Mouse (Mus musculus) lung, embryonic 14.5 days (tissue): Measurements from ENCODE around the gene Kcnk1. TPM values are rescaled to one million over a fixed set of nuclear protein-coding genes. Genes with fewer than 3 reads are reported as not detected.

Experiments used
- ATAC-seq: fragments of 200-750 bp; cut with Nextera tagmentation; 2 replicates; pipeline ENCODE4 v1.8.0; 2017; ENCODE audit warnings: mild to moderate bottlenecking, moderate TSS enrichment, moderate library complexity; ENCODE audit not compliant: insufficient read depth
- DNase-seq: peaks from one replicate; pipeline ENCODE4 v3.0.0-alpha.2; 2015
- H3K27ac ChIP-seq: fragments of 300-500 bp; sonication (generic); 2 replicates; pipeline ENCODE4 v1.5.1; 2014; ENCODE audit warnings: low read depth, mild to moderate bottlenecking, moderate library complexity
- H3K27me3 ChIP-seq: fragments of 300-500 bp; sonication (generic); 2 replicates; pipeline ENCODE4 v1.6.1; 2014; ENCODE audit warnings: low read length, control low read depth; ENCODE audit not compliant: insufficient read depth
- H3K36me3 ChIP-seq: fragments of 300-500 bp; sonication (generic); 2 replicates; pipeline ENCODE4 v1.6.1; 2014; ENCODE audit warnings: control low read depth; ENCODE audit not compliant: insufficient read depth
- H3K4me1 ChIP-seq: fragments of 300-500 bp; sonication (generic); 2 replicates; pipeline ENCODE4 v1.6.1; 2014; ENCODE audit warnings: antibody characterized with exemption, control low read depth; ENCODE audit not compliant: insufficient read depth
- H3K4me2 ChIP-seq: fragments of 300-500 bp; sonication (generic); 2 replicates; pipeline ENCODE4 v1.6.1; 2014; ENCODE audit warnings: mild to moderate bottlenecking
- H3K4me3 ChIP-seq: fragments of 300-500 bp; sonication (generic); 2 replicates; pipeline ENCODE4 v1.5.1; 2014; ENCODE audit warnings: low read depth, low read length
- H3K9ac ChIP-seq: fragments of 300-500 bp; sonication (generic); 2 replicates; pipeline ENCODE4 v1.6.1; 2014
- H3K9me3 ChIP-seq: fragments of 300-500 bp; sonication (generic); 2 replicates; pipeline ENCODE4 v1.6.1; 2016; ENCODE audit warnings: low read depth, low read length, control low read depth
- CTCF ChIP-seq: IDR thresholded peaks from 2 replicates; pipeline ENCODE4 v1.5.1; 2016; ENCODE audit warnings: antibody characterized with exemption, low read depth
- WGBS: fragments of 180-500 bp; shearing (Covaris S2); extraction: QIAGEN DNeasy Blood & Tissue Kit; methylation state at CpG from one replicate; pipeline ENCODE4 v1.1.7; 2014; 5-methylcytosine and 5-hydroxymethylcytosine counted together
- polyA plus RNA-seq: library from polyadenylated mRNA; unstranded; fragments of >200 nt; fragmentation: Nextera tagmentation; extraction: Ambion mirVana; gene quantifications from 2 replicates; pipeline ENCODE4 v1.2.1, GENCODE M21; 2014

Kcnk1 gene
- polyA plus RNA-seq, 1 experiment from 2014 or later: 49.0 TPM

- H3K9me3 ChIP-seq: no peaks in the 10 kb centered on the region
- no peak for TF ChIP-seq CTCF
- H3K4me2 ChIP-seq: no peak overlapping the region
- no peak for ATAC-seq
- no peaks in the 10 kb centered on the region for H3K4me1 ChIP-seq
- H3K27me3 ChIP-seq: no peaks in the 10 kb centered on the region
- no peaks in the 10 kb centered on the region for H3K36me3 ChIP-seq
- DNase-seq: no peak
- 22% methylated on average over 6 of the region's 6 CpGs for WGBS
- H3K9ac ChIP-seq: no peak overlapping the region
- H3K27ac ChIP-seq: no peak overlapping the region
- no peak overlapping the region for H3K4me3 ChIP-seq
These were observed 14.1 kb upstream of the Kcnk1 start for GRCm38 (mm10) chr8:125980826-125981225.

DNA sequence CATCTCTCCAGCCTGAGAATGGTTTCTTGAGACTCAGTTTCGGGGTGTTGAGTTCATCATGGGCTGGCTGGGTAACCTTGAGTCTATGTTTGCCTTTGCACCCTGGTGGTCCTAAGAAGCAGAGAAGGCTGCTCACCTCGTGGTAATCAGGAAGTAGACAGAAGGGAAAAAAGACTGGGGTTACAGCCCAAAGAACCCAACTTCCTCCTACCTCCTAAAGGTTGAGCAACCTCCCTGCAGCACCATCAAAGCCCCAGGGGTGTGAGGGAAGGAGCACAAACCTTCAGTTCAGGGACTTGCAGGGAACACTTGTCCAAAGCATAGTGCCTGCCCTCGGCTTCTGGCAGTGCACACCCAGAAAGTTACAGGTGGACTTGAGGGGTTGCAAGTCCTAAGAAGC, 11.5 kb upstream of the Kcnk1 start:
- ATAC-seq: no peak
- DNase-seq: no peak
- WGBS: 60% methylated on average over 3 of the region's 3 CpGs
- Histone ChIP-seq H3K4me1 (no peaks in the 10 kb centered on the region), H3K9me3 (no peaks in the 10 kb centered on the region), H3K27me3 (no peaks in the 10 kb centered on the region), H3K4me2 (no peak overlapping the region), H3K27ac (no peak overlapping the region), H3K36me3 (no peaks in the 10 kb centered on the region), H3K4me3 (no peak overlapping the region), H3K9ac (no peak overlapping the region)
- TF ChIP-seq CTCF: no peak

DNA sequence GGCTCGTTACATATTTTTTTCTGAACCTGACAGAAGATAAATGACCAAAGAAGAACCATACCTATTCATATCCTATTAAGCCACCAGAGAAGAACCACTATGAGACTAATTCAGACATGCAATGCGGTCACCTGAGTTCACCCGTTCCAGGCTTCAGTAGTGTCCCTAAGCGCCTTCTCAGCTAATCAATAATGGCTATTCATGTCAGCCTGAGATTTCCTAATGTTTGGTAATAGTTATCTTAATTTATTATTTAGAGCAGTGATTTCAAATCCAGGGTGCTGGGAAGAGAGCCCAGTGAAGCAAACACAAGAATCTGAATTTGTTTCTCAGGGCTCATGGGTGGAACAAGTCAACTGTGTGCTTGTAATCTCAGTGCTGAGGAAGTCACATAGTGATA, 10.8 kb upstream of the Kcnk1 start:
- no peak for TF ChIP-seq CTCF
- Histone ChIP-seq H3K27ac (no peak overlapping the region), H3K9ac (no peak overlapping the region), H3K9me3 (no peaks in the 10 kb centered on the region), H3K4me3 (no peak overlapping the region), H3K4me2 (no peak overlapping the region), H3K4me1 (no peaks in the 10 kb centered on the region), H3K27me3 (no peaks in the 10 kb centered on the region), H3K36me3 (no peaks in the 10 kb centered on the region)
- DNase-seq: no peak
- no peak for ATAC-seq
- 83% methylated on average over 4 of the region's 4 CpGs for WGBS

GRCm38 (mm10) chr8:125985364-125985763, 9.6 kb upstream of the Kcnk1 start:
- Histone ChIP-seq H3K4me3 (no peak overlapping the region), H3K27me3 (no peaks in the 10 kb centered on the region), H3K27ac (no peak overlapping the region), H3K4me1 (no peaks in the 10 kb centered on the region), H3K9me3 (no peaks in the 10 kb centered on the region), H3K36me3 (no peaks in the 10 kb centered on the region), H3K4me2 (no peak overlapping the region), H3K9ac (no peak overlapping the region)
- no peak for TF ChIP-seq CTCF
- WGBS: 88% methylated on average over 2 of the region's 2 CpGs
- ATAC-seq: no peak
- no peak for DNase-seq

GRCm38 (mm10) chr8:125986999-125987589, 7.9 kb upstream of the Kcnk1 start:
- Histone ChIP-seq H3K4me3 (no peak overlapping the region), H3K9ac (no peak overlapping the region), H3K4me2 (no peak overlapping the region), H3K9me3 (no peaks in the 10 kb centered on the region), H3K27me3 (no peaks in the 10 kb centered on the region), H3K4me1 (no peaks in the 10 kb centered on the region), H3K36me3 (no peaks in the 10 kb centered on the region), H3K27ac (no peak overlapping the region)
- 52% methylated on average over 6 of the region's 6 CpGs for WGBS
- DNase-seq: no peak
- no peak for ATAC-seq
- no peak for TF ChIP-seq CTCF

- no peak overlapping the region for H3K27ac ChIP-seq
- H3K27me3 ChIP-seq: peaks cover 2% of the 10 kb centered on the region; the same call in 1 of the 2 replicates
- 55% methylated on average over 2 of the region's 2 CpGs for WGBS
- no peak for ATAC-seq
- no peak for DNase-seq
- no peak overlapping the region for H3K9ac ChIP-seq
- no peaks in the 10 kb centered on the region for H3K4me1 ChIP-seq
- no peak for TF ChIP-seq CTCF
- no peaks in the 10 kb centered on the region for H3K9me3 ChIP-seq
- H3K4me2 ChIP-seq: no peak overlapping the region
- H3K4me3 ChIP-seq: no peak overlapping the region
- H3K36me3 ChIP-seq: no peaks in the 10 kb centered on the region
These were observed 7.0 kb upstream of the Kcnk1 start for GRCm38 (mm10) chr8:125987996-125988395.

GRCm38 (mm10) chr8:125993636-125994035, 1.3 kb upstream of the Kcnk1 start:
- peaks cover 34% of the 10 kb centered on the region for H3K27me3 ChIP-seq
- ATAC-seq (no peak), DNase-seq (peak; percentile 33)
- H3K9ac ChIP-seq: no peak overlapping the region
- H3K9me3 ChIP-seq: no peaks in the 10 kb centered on the region
- H3K27ac ChIP-seq: no peak overlapping the region
- 34% methylated on average over 9 of the region's 9 CpGs for WGBS
- H3K4me1 ChIP-seq: no peaks in the 10 kb centered on the region
- no peaks in the 10 kb centered on the region for H3K36me3 ChIP-seq
- no peak overlapping the region for H3K4me2 ChIP-seq
- H3K4me3 ChIP-seq: no peak overlapping the region
- no peak for TF ChIP-seq CTCF
